Mouse (Mus musculus): ENCODE results near the gene Csf1.

DNA sequence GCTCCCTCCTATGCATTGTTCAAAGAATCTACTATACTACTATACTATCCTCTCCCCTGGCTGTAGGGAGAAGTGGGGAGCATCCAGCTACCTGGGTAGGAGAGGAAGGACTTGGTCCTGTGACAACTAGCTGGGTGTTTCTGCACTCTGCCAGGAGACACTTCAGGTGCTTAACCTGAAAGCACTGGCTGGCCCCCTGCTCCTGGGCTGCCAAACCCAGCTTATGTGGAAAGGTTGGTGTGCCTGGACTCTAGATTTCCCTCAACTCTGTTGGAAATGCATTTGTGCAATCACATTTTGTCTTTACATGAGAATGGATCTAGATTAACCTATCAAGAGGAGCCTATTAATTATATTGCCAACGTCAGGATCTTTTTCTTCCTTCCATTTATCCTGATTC, 502 bp upstream of the Csf1 start:
- no peak for TF ChIP-seq CTCF (IDR thresholded peaks at IDR 0.05; ENCODE audit: control insufficient read depth, insufficient read depth, insufficient replicate concordance, low read depth, low read length)
- no peak for TF ChIP-seq POLR2A (IDR thresholded peaks at IDR 0.05; ENCODE audit: control insufficient read depth, low read depth, low read length)
